Mouse (Mus musculus) hindbrain, embryonic 12.5 days (tissue): Measurements from ENCODE around the gene Csde1. TPM values are rescaled to one million over a fixed set of nuclear protein-coding genes. Genes with fewer than 3 reads are reported as not detected.
A peak's percentile ranks its signal among the peaks of the same experiment; 100 is the strongest.

ENCODE experiments used
- ATAC-seq: fragments of 200-750 bp; cut with Nextera tagmentation; 2 replicates; pipeline ENCODE4 v1.8.0; 2017; ENCODE audit warnings: moderate TSS enrichment; ENCODE audit not compliant: low FRiP score
- H3K27ac ChIP-seq: fragments of 300-500 bp; sonication (generic); 2 replicates; pipeline ENCODE4 v1.5.1; 2016; ENCODE audit warnings: mild to moderate bottlenecking
- H3K27me3 ChIP-seq: fragments of 300-500 bp; sonication (generic); 2 replicates; pipeline ENCODE4 v1.6.1; 2016; ENCODE audit warnings: mild to moderate bottlenecking
- H3K36me3 ChIP-seq: fragments of 300-500 bp; sonication (generic); 2 replicates; pipeline ENCODE4 v1.6.1; 2016; ENCODE audit warnings: mild to moderate bottlenecking
- H3K4me1 ChIP-seq: fragments of 300-500 bp; sonication (generic); 2 replicates; pipeline ENCODE4 v1.6.1; 2016
- H3K4me2 ChIP-seq: fragments of 300-500 bp; sonication (generic); replicated peaks from 2 replicates; pipeline ENCODE4 v1.6.1; 2016; ENCODE audit warnings: mild to moderate bottlenecking
- H3K4me3 ChIP-seq: fragments of 300-500 bp; sonication (generic); 2 replicates; pipeline ENCODE4 v1.5.1; 2016; ENCODE audit warnings: mild to moderate bottlenecking
- H3K9ac ChIP-seq: fragments of 300-500 bp; sonication (generic); 2 replicates; pipeline ENCODE4 v1.6.1; 2016; ENCODE audit warnings: mild to moderate bottlenecking, moderate library complexity
- H3K9me3 ChIP-seq: fragments of 300-500 bp; sonication (generic); replicated peaks from 2 replicates; pipeline ENCODE4 v1.6.1; 2016; ENCODE audit warnings: mild to moderate bottlenecking
- WGBS: fragments of 180-500 bp; shearing (Covaris S2); methylation state at CpG from one replicate; pipeline ENCODE4 v1.1.7; 2016; 5-methylcytosine and 5-hydroxymethylcytosine counted together
- polyA plus RNA-seq: library from polyadenylated mRNA; unstranded; fragments of >200 nt; fragmentation: Nextera tagmentation; extraction: Ambion mirVana; gene quantifications from 2 replicates; pipeline ENCODE4 v1.2.1, GENCODE M21; 2016

The Csde1 gene
- polyA plus RNA-seq, 1 experiment from 2014 or later, result 499 TPM

DNA sequence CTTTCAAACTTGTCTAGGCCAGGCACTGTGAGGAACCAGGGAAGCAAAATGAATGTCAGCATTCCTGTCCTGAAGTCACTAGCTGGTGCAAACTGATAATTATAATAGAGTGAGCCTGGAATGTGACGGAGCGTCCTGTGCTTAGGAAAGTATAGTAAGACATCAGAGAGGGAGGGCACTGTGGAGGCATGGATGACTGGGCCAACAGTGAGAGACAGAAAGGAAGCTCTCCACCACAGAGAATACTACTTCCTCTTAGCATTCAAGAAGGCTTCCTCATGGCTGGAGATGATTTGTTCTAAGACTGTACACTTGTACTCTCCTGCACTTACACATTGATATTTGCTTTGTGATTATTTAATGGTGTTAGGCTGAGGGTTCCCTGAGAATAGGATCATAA is 2.9 kb upstream of the Csde1 start:
- Histone ChIP-seq H3K4me2 (no peak overlapping the region), H3K27me3 (no peaks in the 10 kb centered on the region), H3K27ac (no peak overlapping the region), H3K4me1 (peaks cover 10% of the 10 kb centered on the region; the same call in 1 of the 2 replicates), H3K9ac (no peak overlapping the region), H3K36me3 (no peaks in the 10 kb centered on the region), H3K9me3 (no peaks in the 10 kb centered on the region), H3K4me3 (no peak overlapping the region)
- ATAC-seq, result no peak
- 86% methylated on average over 2 of the region's 2 CpGs for WGBS

DNA sequence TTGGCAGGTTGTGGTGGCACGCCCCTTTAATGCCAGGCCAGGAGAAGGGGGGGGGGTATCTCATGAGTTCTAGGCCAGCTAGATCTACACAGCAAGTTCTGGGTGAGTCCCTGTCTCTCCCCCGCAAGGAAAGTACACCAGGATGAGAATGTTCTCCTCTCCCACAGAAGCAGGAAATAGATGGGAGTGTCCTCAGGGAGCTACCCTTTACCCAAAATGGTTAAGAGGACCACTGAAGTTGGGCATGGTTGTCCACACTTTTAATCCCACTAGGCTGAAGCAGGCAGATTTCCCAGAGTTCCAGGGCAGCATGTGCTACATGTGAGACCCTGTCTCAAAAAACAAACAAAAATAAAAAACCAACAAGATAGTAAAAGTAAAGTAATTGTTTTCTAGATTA is 764 bp upstream of the Csde1 start:
- Histone ChIP-seq H3K4me1 (peaks cover 17% of the 10 kb centered on the region), H3K4me2 (peak overlapping the region; percentile 68; the same call in 1 of the 2 replicates), H3K27ac (no peak overlapping the region), H3K27me3 (no peaks in the 10 kb centered on the region), H3K4me3 (no peak overlapping the region), H3K36me3 (no peaks in the 10 kb centered on the region), H3K9me3 (no peaks in the 10 kb centered on the region), H3K9ac (no peak overlapping the region)
- no peak for ATAC-seq
- WGBS, result 90% methylated on average over 2 of the region's 2 CpGs

DNA sequence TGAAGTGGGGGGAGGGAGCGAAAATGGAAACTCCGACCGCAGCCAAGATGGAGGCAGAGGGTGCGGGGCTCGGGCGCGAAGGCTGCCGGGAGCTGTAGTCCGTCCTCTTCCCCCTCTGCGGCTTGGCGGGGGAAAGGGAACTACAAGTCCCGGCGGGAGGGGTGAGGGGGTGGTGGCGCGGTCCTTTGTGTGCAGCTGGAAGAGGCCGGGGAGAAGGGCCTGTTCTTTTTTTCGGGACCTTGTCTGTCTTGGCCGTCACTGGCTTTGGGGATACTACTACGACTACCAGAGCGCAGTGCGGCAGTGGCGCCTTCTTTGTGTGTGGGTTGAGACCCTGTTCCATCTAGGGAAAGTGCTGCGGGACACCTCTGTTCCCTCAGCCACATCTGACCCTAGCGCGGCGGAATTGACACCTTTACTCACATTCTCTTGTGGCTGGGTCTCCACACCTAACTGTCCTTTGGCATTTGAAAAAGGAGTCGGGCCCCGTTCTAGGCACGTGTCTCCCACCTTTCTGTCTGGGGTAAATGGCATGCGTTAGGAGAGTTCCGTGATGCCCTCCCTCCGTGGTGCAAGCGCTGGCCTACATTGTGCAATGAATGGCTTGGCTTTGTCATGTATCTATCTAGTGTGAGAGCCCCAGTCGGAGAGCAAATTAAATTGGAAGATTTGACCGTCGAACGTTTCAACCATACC is 865 bp downstream of the Csde1 start:
- H3K9ac ChIP-seq, result peak overlapping the region; percentile 92

DNA sequence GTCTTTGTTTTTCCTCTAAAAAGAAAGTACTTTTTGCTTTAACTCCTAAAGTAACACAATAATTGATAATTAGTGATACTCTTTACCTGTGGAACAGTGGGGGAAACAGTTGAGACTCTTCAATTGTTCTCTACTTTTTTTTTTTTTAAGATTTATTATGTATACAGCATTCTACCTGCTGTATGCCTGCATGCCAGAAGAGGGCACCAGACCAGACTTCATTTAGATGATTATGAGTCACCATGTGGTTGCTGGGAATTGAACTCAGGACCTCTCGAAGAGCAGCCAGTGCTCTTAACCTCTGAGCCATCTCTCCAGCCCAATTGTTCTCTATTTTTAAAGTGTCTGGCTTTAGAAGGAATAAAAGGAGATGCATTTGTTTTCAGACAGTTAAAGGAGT is 5.9 kb downstream of the Csde1 start:
- H3K4me1 ChIP-seq, result peaks cover 13% of the 10 kb centered on the region
- H3K27me3 ChIP-seq, result no peaks in the 10 kb centered on the region
- ATAC-seq, result no peak
- no peak overlapping the region for H3K4me2 ChIP-seq
- WGBS, result 97% methylated on average over 1 of the region's 1 CpGs
- peaks cover 25% of the 10 kb centered on the region for H3K36me3 ChIP-seq
- no peak overlapping the region for H3K4me3 ChIP-seq
- no peak overlapping the region for H3K9ac ChIP-seq
- H3K9me3 ChIP-seq, result no peaks in the 10 kb centered on the region
- no peak overlapping the region for H3K27ac ChIP-seq

More for the DNA sequence above, 865 bp downstream of the Csde1 start:
- WGBS, result under 1% methylated on average over 35 of the region's 37 CpGs
- Histone ChIP-seq H3K9me3 (no peaks in the 10 kb centered on the region), H3K4me3 (peak overlapping the region; percentile 73), H3K27me3 (no peaks in the 10 kb centered on the region), H3K36me3 (no peaks in the 10 kb centered on the region), H3K4me1 (peaks cover 17% of the 10 kb centered on the region), H3K27ac (peak overlapping the region; percentile 95), H3K4me2 (peak overlapping the region; percentile 68)
- peak; percentile 97 for ATAC-seq

DNA sequence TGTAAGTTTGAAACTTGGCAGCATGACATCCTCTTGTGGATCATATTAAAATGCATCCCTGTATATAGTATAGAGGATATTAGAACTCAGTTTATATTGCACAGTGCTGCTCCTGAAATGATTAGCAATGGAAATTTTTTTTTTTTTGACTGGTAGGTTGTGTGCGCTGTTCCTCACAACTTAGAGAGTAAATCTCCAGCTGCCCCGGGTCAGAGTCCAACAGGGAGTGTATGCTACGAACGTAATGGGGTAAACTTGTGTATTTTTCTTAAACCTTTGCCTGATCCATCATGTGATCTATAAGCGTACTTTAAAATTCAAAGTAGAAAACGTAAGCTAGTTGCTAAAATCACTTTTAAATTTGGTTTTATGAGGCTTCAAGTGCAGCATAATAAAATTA is 20.1 kb downstream of the Csde1 start:
- WGBS, result 96% methylated on average over 6 of the region's 6 CpGs
- H3K27me3 ChIP-seq, result no peaks in the 10 kb centered on the region
- no peaks in the 10 kb centered on the region for H3K4me1 ChIP-seq
- no peak overlapping the region for H3K4me2 ChIP-seq
- no peak overlapping the region for H3K9ac ChIP-seq
- no peaks in the 10 kb centered on the region for H3K9me3 ChIP-seq
- H3K27ac ChIP-seq, result no peak overlapping the region
- no peak overlapping the region for H3K4me3 ChIP-seq
- peaks cover 42% of the 10 kb centered on the region for H3K36me3 ChIP-seq
- no peak for ATAC-seq

DNA sequence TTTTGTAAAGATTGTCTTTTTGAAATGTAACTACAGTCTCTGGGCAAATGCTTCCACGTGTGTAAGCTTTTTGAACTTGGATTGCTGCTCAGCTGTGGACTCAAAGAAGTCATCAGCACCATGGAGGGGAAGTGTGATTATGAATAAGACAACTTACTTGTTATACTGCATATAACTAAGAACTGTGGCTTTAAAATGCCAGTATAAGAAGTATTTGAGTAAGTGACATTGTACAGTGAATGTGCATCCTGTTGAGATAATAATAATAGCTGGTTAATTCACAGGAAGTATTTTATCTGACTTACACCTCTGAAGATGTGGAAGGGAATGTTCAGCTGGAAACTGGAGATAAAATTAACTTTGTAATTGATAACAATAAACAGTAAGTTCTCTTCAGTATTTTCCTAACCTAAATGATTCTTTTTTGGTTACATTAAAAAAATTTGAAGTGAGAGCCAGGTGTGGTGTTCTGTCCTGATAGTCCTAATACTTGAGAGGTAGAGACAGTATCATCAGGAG is 20.7 kb downstream of the Csde1 start:
- Histone ChIP-seq H3K9me3 (no peaks in the 10 kb centered on the region), H3K4me3 (no peak overlapping the region), H3K27me3 (no peaks in the 10 kb centered on the region), H3K4me2 (no peak overlapping the region), H3K36me3 (peaks cover 46% of the 10 kb centered on the region), H3K9ac (no peak overlapping the region), H3K27ac (no peak overlapping the region), H3K4me1 (no peaks in the 10 kb centered on the region)
- no peak for ATAC-seq
- 93% methylated on average over 1 of the region's 1 CpGs for WGBS

DNA sequence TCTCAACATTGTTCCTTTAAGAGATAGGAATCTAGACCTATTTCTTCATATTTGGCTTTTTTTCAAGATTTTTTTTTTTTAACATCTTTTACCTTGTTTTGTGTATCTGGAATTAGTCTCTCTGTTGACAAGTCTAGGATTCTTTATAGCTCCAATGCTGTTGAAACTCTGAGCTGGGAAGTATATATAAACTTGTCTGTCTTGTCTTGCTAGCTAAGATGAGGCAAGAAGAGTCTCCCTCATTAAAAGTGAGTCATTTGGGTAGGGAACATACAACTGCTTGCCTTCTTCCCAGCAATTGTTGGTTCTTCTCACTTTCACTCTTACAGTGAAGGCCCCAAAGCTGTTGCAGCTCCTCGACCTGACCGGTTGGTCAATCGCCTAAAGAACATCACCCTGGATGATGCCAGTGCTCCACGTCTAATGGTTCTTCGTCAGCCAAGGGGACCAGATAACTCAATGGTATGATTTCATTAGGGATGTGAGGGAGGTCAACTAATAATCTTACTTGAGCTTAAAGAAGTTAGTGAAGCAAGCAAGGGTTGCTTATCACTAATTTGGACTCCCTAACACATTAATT is 35.9 kb downstream of the Csde1 start:
- Histone ChIP-seq H3K4me2 (no peak overlapping the region), H3K27ac (no peak overlapping the region), H3K9ac (no peak overlapping the region), H3K9me3 (no peaks in the 10 kb centered on the region), H3K4me3 (no peak overlapping the region), H3K4me1 (peaks cover 9% of the 10 kb centered on the region), H3K27me3 (no peaks in the 10 kb centered on the region), H3K36me3 (peaks cover 60% of the 10 kb centered on the region)
- no peak for ATAC-seq
- WGBS, result 89% methylated on average over 5 of the region's 5 CpGs

DNA sequence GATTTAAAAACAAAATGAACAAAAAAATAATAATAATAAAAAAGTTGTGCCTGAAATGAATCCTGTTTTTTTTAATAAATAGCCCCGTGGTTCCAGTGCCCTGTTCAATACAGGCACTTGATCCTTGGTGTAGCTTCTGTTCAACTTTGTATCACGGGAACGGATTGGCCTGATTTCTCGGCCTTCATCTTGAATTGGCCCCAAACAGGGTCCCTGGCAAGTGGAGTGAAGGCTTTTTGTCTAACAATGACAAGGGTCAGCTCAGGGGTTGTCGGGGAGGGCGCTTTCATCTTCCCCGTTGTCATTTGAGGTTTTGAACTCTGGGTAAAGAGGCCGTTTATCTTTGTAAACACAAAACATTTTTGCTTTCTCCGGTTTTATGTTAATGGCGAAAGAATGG is 37.5 kb downstream of the Csde1 start:
- Histone ChIP-seq H3K4me3 (peak overlapping the region; percentile 76), H3K9me3 (no peaks in the 10 kb centered on the region), H3K4me1 (peaks cover 9% of the 10 kb centered on the region), H3K9ac (peak overlapping the region; percentile 91; the same call in 1 of the 2 replicates), H3K36me3 (peaks cover 61% of the 10 kb centered on the region), H3K27me3 (no peaks in the 10 kb centered on the region), H3K4me2 (peak overlapping the region; percentile 65), H3K27ac (peak overlapping the region; percentile 94)
- peak; percentile 77 for ATAC-seq
- 2% methylated on average over 10 of the region's 10 CpGs for WGBS

DNA sequence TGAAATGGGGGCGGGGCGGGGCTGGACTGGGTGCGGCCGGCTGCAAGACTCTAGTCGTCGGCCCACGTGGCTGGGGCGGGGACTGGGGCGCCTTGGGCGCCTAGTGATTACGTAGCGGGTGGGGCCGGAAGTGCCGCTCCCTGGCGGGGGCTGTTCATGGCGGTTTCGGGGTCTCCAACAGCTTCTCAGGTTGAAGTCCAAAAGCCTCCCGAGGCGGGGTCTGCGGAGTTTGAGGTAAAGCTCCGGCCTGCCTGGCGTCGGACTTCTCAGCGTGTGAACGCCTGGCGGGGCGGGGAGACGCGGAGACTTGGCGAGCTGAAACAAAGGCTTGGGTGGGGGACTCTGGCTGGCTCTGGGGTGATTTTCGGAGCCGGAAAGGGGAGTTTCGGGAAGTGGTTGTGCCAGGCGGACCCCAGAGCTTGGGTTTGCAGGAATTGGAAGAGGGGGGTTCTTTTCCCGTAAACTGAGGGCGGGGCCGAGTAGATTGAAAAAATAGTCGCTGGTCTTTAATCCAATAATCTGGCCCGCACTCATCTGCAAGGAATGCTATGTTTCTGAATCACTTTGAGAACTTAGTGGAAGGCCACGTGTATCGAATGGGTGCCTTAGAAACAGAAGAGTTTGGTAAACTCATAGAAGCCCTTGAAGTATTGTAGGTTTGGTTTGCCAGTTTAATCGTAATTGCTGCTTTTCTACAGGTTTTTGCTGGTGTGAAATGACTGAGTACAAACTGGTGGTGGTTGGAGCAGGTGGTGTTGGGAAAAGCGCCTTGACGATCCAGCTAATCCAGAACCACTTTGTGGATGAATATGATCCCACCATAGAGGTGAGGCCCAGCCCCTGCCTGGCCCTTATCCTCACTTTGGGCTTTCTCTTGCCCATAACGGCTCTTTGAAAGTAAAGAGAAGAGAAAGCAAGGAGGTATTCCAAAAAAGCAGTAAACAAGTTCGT is 38.3 kb downstream of the Csde1 start, which contains the start of gene Nras:
Gene Nras (plus strand): TSS at position 79 of the 951 bp plus-strand sequence.
- H3K36me3 ChIP-seq, result peaks cover 63% of the 10 kb centered on the region
- no peaks in the 10 kb centered on the region for H3K27me3 ChIP-seq
- ATAC-seq, result peak; percentile 98
- peak within 1 kb of the TSS; percentile 94 for H3K27ac ChIP-seq
- no peaks in the 10 kb centered on the region for H3K9me3 ChIP-seq
- H3K9ac ChIP-seq, result peak within 1 kb of the TSS; percentile 91
- H3K4me1 ChIP-seq, result peaks cover 9% of the 10 kb centered on the region
- H3K4me2 ChIP-seq, result peak within 1 kb of the TSS; percentile 65
- H3K4me3 ChIP-seq, result peak within 1 kb of the TSS; percentile 76
- WGBS, result 4% methylated on average over 45 of the region's 46 CpGs

DNA sequence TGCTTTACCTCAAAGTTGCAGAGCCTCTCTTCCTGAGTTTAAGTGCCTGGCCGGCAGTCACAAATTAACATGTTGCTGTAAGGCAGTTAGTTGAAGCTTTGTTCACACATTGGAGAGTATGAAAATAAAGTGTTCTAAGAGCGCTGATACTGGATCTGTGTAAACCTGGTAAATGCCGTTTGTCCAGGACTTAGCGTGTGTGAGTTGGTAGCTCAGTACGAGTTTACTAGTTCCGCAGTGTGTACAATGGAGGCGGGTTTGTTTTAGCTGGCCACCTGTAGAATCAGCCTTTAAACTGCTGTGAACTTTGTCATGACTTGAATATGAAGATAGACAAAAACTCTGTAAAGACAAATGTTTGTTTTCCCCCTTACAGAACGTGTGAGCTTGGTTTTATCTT is 46.7 kb downstream of the Csde1 start:
- Histone ChIP-seq H3K4me2 (no peak overlapping the region), H3K9me3 (no peaks in the 10 kb centered on the region), H3K9ac (no peak overlapping the region), H3K4me1 (no peaks in the 10 kb centered on the region), H3K36me3 (peaks cover 62% of the 10 kb centered on the region), H3K27ac (no peak overlapping the region), H3K4me3 (no peak overlapping the region), H3K27me3 (no peaks in the 10 kb centered on the region)
- WGBS, result 95% methylated on average over 8 of the region's 8 CpGs
- ATAC-seq, result no peak

DNA sequence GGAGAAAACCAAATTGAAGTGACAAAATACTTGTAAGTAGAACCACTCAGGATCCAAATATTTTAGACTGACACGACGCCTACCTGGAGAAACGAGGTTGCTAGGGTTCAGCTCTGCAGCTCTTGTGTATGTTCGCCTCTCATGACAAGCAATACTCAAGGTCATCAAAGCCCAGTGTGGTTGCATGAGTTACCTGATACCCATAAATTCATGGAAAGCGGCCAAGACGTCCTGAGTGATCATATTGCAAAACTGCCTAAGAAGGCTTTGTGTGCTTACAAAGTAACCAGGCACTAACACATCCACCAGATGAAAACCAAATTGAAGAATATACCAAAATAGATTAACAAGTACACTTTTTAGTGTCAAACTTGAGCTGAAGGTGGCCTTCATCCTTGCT is 48.7 kb downstream of the Csde1 start:
- H3K27me3 ChIP-seq, result no peaks in the 10 kb centered on the region
- no peak overlapping the region for H3K9ac ChIP-seq
- WGBS, result 92% methylated on average over 6 of the region's 6 CpGs
- no peak overlapping the region for H3K4me2 ChIP-seq
- no peaks in the 10 kb centered on the region for H3K9me3 ChIP-seq
- no peak for ATAC-seq
- no peak overlapping the region for H3K27ac ChIP-seq
- H3K36me3 ChIP-seq, result peaks cover 42% of the 10 kb centered on the region
- no peak overlapping the region for H3K4me3 ChIP-seq
- H3K4me1 ChIP-seq, result no peaks in the 10 kb centered on the region

DNA sequence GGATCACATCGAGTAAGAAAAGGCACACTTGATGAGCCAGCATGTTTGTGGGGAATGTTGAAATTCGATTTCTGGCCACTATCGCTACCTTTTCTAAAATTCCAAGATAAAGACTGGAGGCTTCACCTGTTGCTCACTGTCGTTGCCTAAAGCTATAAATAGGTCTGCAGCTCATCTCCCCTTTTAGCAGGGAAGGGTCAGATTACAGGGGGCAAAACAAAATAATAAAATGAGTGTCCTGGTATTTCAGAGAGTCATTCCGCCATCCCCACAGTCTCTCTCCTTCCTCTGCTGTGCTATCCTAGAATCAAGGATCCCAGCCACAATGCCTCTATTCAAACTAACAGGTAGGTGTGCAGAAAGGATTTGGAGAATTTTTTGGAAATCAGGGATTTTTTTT is 53.5 kb downstream of the Csde1 start, which contains the start of gene Ampd1:
Gene Ampd1 (plus strand): TSS at position 244 of the 400 bp plus-strand sequence.
- Histone ChIP-seq H3K4me2 (no peak within 1 kb of the TSS), H3K27me3 (no peaks in the 10 kb centered on the region), H3K4me3 (no peak within 1 kb of the TSS), H3K4me1 (no peaks in the 10 kb centered on the region), H3K9ac (no peak within 1 kb of the TSS), H3K9me3 (no peaks in the 10 kb centered on the region), H3K27ac (no peak within 1 kb of the TSS), H3K36me3 (peaks cover 7% of the 10 kb centered on the region)
- 77% methylated on average over 5 of the region's 5 CpGs for WGBS
- no peak for ATAC-seq
